Comparison of ENCODE assay signal across 8 mouse cellular contexts in the genomic region with DNA sequence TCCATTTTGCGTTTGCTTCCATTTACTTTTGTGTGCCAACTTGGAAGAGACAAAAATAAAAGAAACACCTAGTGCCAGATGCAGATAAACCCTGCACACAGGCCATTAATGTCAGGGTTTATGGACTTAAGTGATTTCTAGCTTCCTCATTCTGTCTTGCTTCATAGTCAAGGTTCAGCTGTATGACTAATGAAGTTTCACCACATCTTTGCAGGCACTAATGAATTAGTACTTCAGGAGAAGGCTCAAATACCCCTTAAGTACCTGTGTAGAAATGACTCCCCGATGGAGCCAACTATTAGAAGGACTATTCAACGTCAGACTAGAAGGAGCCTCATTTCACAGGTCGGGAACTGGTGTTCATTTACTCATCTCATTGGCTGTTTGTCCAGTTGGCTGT.
"Had no signal": no experiment of that assay in that cellular context is flagged by ENCODE, and none has a peak within 500 bp of the region (broad histone marks: within the 10 kb centered on the region; RNA-seq: fewer than 3 reads in every experiment).

No protein-coding gene starts in this region.

- DNase-seq: kidney, adult 9 months; kidney, postnatal 36 days; layer of hippocampus, adult 9-11 months; lung, adult 2 months; lung, postnatal 10 days; midbrain, embryonic 14.5 days; thymus, adult 18-20 months; thymus, postnatal 14 days had no signal
